Mouse (Mus musculus): ENCODE data around the gene Rab11fip3. TPM values are rescaled to one million over a fixed set of nuclear protein-coding genes. Genes with fewer than 3 reads are reported as not detected.

Gene Rab11fip3
- polyA plus RNA-seq, 1 experiment, result 454 TPM

DNA sequence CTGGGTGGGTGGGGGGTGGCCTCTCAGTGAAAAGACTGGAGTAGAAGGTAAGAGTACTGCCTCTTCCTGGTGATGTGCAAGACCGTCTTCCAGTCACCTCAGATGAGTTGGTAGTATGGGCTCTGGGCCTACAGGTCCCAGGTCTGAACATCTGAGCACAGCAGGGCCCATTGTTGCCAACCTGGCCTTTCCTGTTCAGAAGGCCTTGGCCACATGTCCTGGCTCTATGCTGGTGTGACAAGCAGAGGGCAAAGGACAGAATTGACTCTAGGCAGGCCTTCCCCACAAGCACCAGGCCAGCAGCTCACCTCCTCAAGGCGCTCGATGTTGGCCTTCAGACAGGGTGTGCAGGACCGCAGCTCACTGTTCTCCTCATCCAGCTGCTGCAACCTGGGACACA, 77.1 kb downstream of the Rab11fip3 start:
- no peak for DNase-seq
- H3K27me3 ChIP-seq (replicated peaks; ENCODE audit: control insufficient read depth, insufficient read depth, low read length), result no peaks in the 10 kb centered on the region
- no peak overlapping the region for H3K27ac ChIP-seq (ENCODE audit: insufficient read depth, low read depth, low read length)
- TF ChIP-seq POLR2A (IDR thresholded peaks at IDR 0.05; ENCODE audit: low read depth, low read length) (no peak), CTCF (conservative IDR thresholded peaks at IDR 0.05; ENCODE audit: insufficient read depth, insufficient read length, low read depth, low read length) (no peak)
- 81% methylated on average over 4 of the region's 4 CpGs for WGBS
- peaks cover 16% of the 10 kb centered on the region for H3K36me3 ChIP-seq (ENCODE audit: control insufficient read depth, insufficient read depth, low read length)
- H3K4me1 ChIP-seq (ENCODE audit: control insufficient read depth, insufficient read depth, low read length), result no peaks in the 10 kb centered on the region
- no peak overlapping the region for H3K4me3 ChIP-seq (ENCODE audit: insufficient read depth, low read depth, low read length)

DNA sequence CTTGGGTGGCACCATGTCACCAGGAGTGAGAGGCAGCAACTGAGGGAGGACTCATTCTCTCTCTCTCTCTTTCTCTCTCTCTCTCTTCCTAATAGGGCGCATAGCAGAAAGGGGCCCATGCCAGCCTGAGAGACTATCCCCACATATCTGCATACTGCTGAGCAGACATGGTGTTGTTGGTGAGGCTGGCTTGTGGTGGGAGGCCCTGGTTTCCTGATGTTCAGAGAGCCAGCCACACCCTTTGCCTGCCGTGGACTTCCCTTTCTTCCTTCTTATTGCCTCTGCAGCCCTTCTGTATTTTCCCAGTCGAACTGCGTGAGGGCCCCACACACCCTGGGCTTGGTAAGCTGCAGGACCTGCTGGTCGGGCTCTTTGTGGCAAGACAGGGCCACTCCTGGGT, 79.0 kb downstream of the Rab11fip3 start:
- 86% methylated on average over 5 of the region's 5 CpGs for WGBS
- Histone ChIP-seq H3K4me1 (ENCODE audit: control insufficient read depth, insufficient read depth, low read length) (no peaks in the 10 kb centered on the region), H3K4me3 (ENCODE audit: insufficient read depth, low read depth, low read length) (no peak overlapping the region), H3K27ac (ENCODE audit: insufficient read depth, low read depth, low read length) (no peak overlapping the region), H3K36me3 (ENCODE audit: control insufficient read depth, insufficient read depth, low read length) (peaks cover 14% of the 10 kb centered on the region), H3K27me3 (replicated peaks; ENCODE audit: control insufficient read depth, insufficient read depth, low read length) (no peaks in the 10 kb centered on the region)
- no peak for TF ChIP-seq POLR2A (IDR thresholded peaks at IDR 0.05; ENCODE audit: low read depth, low read length)
- no peak for DNase-seq

DNA sequence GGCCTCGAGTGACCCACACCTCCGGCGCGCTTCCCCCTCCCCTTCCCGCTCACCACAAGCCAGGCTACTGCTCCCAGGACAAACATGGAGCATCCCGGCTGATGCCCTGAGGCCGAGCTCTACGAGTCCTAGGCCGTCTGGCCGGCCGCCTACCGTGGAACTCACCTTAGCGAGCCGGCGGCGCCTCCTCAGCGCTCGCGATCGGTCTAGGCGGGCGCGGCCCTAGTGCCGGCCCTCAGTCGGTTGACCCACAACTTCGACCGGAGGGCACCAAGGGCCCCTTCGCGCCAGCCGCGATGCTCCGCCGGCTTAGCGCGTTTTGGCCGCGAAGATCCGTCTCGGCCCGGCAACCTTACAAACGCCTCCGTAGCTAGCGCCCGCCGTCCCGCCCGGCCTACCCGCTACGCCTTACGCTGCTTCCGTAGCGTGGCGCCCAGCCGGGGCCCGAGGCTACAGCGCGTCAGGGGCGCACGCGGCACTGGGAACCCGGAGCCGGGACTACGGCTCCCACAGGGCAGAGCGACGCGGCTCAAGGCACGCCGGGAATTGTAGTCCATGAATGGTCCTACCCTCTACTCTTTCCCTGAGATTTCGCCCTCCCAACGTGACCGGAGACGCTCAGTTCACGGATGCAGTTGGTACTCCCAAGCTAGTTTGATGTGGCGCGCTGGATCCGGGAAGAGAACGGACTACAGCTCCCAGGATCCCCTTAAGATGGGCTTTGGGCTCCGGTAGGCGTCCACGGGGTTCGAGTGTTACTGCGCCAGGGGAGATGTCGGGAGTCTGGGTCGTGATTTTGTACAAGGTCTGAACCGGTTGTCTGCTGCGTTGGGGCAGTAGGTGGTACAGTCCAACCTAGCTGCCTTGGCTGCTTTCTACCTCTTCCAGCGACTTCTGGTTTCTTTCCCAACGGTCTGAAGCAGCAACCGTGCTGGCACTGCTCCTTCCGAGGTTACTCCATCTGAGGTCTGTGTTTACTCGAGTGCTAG, 83.8 kb downstream of the Rab11fip3 start, which contains the start of gene Capn15:
Capn15 (minus strand) TSS at position 491 of the 989 bp plus-strand sequence.
- peaks cover 5% of the 10 kb centered on the region for H3K36me3 ChIP-seq (ENCODE audit: control insufficient read depth, insufficient read depth, low read length)
- TF ChIP-seq CTCF (conservative IDR thresholded peaks at IDR 0.05; ENCODE audit: insufficient read depth, insufficient read length, low read depth, low read length), result no peak
- no peak for TF ChIP-seq POLR2A (IDR thresholded peaks at IDR 0.05; ENCODE audit: low read depth, low read length)
- peak; percentile 97 for DNase-seq
- H3K4me3 ChIP-seq (ENCODE audit: insufficient read depth, low read depth, low read length), result peak within 1 kb of the TSS; percentile 83
- peaks cover 8% of the 10 kb centered on the region; the same call in 1 of the 2 replicates for H3K4me1 ChIP-seq (ENCODE audit: control insufficient read depth, insufficient read depth, low read length)
- under 1% methylated on average over 91 of the region's 91 CpGs for WGBS
- H3K27ac ChIP-seq (ENCODE audit: insufficient read depth, low read depth, low read length), result peak within 1 kb of the TSS; percentile 58
- H3K27me3 ChIP-seq (replicated peaks; ENCODE audit: control insufficient read depth, insufficient read depth, low read length), result no peaks in the 10 kb centered on the region

DNA sequence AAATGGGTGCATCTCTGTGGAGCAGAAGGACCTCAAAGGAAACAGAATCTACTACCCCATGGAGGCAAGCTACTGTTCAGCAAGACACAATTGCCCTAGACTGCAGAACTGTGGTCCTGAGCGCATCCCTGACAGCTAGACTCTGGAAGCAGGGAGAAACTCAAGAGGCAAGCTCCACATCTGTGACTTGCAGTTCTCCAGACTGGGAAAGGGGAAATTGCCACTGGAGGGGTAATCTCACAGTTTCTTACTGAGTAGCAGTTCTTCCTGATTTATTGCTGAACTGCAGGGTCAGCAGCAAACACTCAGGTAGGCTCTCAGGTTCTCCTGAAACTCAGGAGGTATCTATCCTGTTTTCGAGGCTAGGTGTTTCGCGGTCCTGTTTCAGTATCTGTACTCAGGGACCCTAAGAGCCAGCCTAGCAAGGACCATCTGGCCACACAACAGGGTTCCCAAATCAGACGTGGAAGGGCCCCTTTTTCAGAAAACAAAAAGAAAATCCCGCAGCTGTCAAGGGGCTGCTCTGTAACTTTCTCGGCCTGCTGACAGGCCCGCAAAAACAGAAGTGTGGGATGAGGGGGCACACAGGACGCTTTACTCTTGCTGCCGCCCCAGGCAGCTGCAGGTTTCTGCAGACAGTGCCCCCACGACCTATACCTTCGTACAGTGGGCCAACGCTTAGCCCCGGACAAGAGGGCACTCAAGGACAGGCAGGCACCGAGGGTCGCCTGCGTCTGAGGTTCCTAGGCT, 84.6 kb downstream of the Rab11fip3 start:
- Histone ChIP-seq H3K4me1 (ENCODE audit: control insufficient read depth, insufficient read depth, low read length) (peaks cover 13% of the 10 kb centered on the region), H3K4me3 (ENCODE audit: insufficient read depth, low read depth, low read length) (peak overlapping the region; percentile 83), H3K27me3 (replicated peaks; ENCODE audit: control insufficient read depth, insufficient read depth, low read length) (no peaks in the 10 kb centered on the region), H3K36me3 (ENCODE audit: control insufficient read depth, insufficient read depth, low read length) (peaks cover 2% of the 10 kb centered on the region; the same call in 1 of the 2 replicates), H3K27ac (ENCODE audit: insufficient read depth, low read depth, low read length) (peak overlapping the region; percentile 58)
- DNase-seq, result peak; percentile 29
- WGBS, result 6% methylated on average over 17 of the region's 17 CpGs
- no peak for TF ChIP-seq CTCF (conservative IDR thresholded peaks at IDR 0.05; ENCODE audit: insufficient read depth, insufficient read length, low read depth, low read length)
- no peak for TF ChIP-seq POLR2A (IDR thresholded peaks at IDR 0.05; ENCODE audit: low read depth, low read length)

DNA sequence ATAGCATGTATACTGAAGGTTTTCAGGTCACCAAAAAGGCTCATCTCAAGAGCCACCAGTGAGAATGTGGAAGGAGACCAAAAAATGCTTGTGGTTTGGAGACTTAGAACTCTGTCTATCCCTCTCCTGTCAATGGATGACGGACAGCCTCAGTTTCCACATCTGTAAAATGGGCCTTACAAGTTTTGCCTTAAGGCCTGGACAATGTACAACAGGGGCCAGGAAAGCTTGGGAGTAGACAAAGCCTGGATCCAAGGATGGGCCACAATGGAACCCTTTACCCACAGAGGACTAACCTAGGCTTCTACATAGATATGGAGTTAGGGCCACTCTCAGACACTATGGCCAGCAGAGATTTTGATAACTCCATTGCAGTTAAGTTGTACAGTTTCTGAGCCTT, 85.3 kb downstream of the Rab11fip3 start:
- no peak for DNase-seq

DNA sequence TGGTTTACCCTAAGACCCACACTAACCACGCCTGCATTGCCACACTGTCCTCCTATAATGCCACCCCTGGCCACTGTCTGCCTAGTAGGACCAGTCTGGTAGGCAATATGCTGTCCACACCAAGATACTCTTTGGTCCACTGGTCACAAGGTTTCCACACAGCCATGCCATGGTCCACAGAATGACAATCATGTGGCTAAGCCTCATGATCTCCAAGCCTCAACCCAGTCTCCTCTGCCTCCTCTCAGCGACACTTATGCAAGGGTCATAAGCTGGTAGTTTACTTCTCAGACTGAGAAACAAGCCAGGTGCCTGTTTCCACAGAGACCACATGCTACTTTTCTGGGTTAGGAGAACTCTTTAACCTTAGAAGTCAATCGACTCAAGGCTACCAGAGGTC, 86.4 kb downstream of the Rab11fip3 start:
- DNase-seq, result no peak
- H3K36me3 ChIP-seq (ENCODE audit: control insufficient read depth, insufficient read depth, low read length), result no peaks in the 10 kb centered on the region
- TF ChIP-seq POLR2A (IDR thresholded peaks at IDR 0.05; ENCODE audit: low read depth, low read length) (no peak), CTCF (conservative IDR thresholded peaks at IDR 0.05; ENCODE audit: insufficient read depth, insufficient read length, low read depth, low read length) (no peak)
- no peak overlapping the region for H3K4me3 ChIP-seq (ENCODE audit: insufficient read depth, low read depth, low read length)
- H3K4me1 ChIP-seq (ENCODE audit: control insufficient read depth, insufficient read depth, low read length), result peaks cover 13% of the 10 kb centered on the region
- WGBS, result 70% methylated on average over 3 of the region's 3 CpGs
- no peak overlapping the region for H3K27ac ChIP-seq (ENCODE audit: insufficient read depth, low read depth, low read length)
- H3K27me3 ChIP-seq (replicated peaks; ENCODE audit: control insufficient read depth, insufficient read depth, low read length), result no peaks in the 10 kb centered on the region

More for the DNA sequence above, 85.3 kb downstream of the Rab11fip3 start:
- H3K27ac ChIP-seq (ENCODE audit: insufficient read depth, low read depth, low read length), result no peak overlapping the region
- peaks cover 13% of the 10 kb centered on the region for H3K4me1 ChIP-seq (ENCODE audit: control insufficient read depth, insufficient read depth, low read length)
- no peaks in the 10 kb centered on the region for H3K36me3 ChIP-seq (ENCODE audit: control insufficient read depth, insufficient read depth, low read length)
- WGBS, result 96% methylated on average over 1 of the region's 1 CpGs
- no peak overlapping the region for H3K4me3 ChIP-seq (ENCODE audit: insufficient read depth, low read depth, low read length)
- no peaks in the 10 kb centered on the region for H3K27me3 ChIP-seq (replicated peaks; ENCODE audit: control insufficient read depth, insufficient read depth, low read length)
- TF ChIP-seq CTCF (conservative IDR thresholded peaks at IDR 0.05; ENCODE audit: insufficient read depth, insufficient read length, low read depth, low read length) (no peak), POLR2A (IDR thresholded peaks at IDR 0.05; ENCODE audit: low read depth, low read length) (no peak)

DNA sequence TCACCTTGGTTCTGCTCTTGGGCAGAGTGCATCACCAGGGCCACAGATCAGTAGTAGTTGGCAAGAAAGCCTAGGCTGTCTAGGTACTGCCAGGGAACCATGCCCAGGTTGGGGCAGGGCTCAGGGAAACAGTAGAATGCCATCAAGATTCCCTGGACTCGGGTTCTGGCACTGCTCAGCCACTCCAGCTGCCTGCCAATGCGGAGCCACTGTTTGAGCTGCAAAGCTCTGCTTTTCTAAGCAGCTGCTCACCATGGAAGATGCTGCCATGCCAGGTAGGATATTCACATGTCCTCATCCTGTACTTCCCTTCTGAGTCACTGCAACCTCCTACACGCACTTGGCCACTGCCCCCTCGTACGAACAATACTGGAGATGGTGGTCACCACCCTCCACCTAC, 88.5 kb downstream of the Rab11fip3 start:
- Histone ChIP-seq H3K4me3 (ENCODE audit: insufficient read depth, low read depth, low read length) (no peak overlapping the region), H3K36me3 (ENCODE audit: control insufficient read depth, insufficient read depth, low read length) (no peaks in the 10 kb centered on the region), H3K27me3 (replicated peaks; ENCODE audit: control insufficient read depth, insufficient read depth, low read length) (no peaks in the 10 kb centered on the region), H3K27ac (ENCODE audit: insufficient read depth, low read depth, low read length) (no peak overlapping the region), H3K4me1 (ENCODE audit: control insufficient read depth, insufficient read depth, low read length) (peaks cover 13% of the 10 kb centered on the region)
- WGBS, result 64% methylated on average over 5 of the region's 5 CpGs
- DNase-seq, result peak; percentile 78
- no peak for TF ChIP-seq CTCF (conservative IDR thresholded peaks at IDR 0.05; ENCODE audit: insufficient read depth, insufficient read length, low read depth, low read length)
